Mouse (Mus musculus) lung, postnatal 0 days (tissue): ENCODE results near the gene Clip2.
A peak's percentile ranks its signal among the peaks of the same experiment; 100 is the strongest.

ENCODE experiments used
- CTCF ChIP-seq: IDR thresholded peaks from 2 replicates; pipeline ENCODE4 v1.5.1; 2016; ENCODE audit warnings: antibody characterized with exemption, mild to moderate bottlenecking
- EP300 ChIP-seq: IDR thresholded peaks from 2 replicates; pipeline ENCODE4 v1.6.1; 2016; ENCODE audit warnings: antibody characterized with exemption, mild to moderate bottlenecking, control low read depth

GRCm38 (mm10) chr5:134525971-134526711 is 26.1 kb downstream of the Clip2 start:
- no peak for TF ChIP-seq EP300
- TF ChIP-seq CTCF = peak; percentile 30
